Mouse (Mus musculus) lung, postnatal 0 days (tissue): ENCODE data around the gene Hdgfl2. TPM values are rescaled to one million over a fixed set of nuclear protein-coding genes. Genes with fewer than 3 reads are reported as not detected.

Source experiments
- ATAC-seq: fragments of 200-750 bp; cut with Nextera tagmentation; 2 replicates; pipeline ENCODE4 v1.8.0; 2017; ENCODE audit warnings: moderate library complexity
- DNase-seq: peaks from one replicate; pipeline ENCODE4 v3.0.0-alpha.2; 2016; ENCODE audit warnings: low spot score
- H3K27ac ChIP-seq: fragments of 300-500 bp; sonication (generic); 2 replicates; pipeline ENCODE4 v1.5.1; 2014; ENCODE audit warnings: antibody characterized with exemption, mild to moderate bottlenecking, low read length, mixed read lengths
- H3K27me3 ChIP-seq: fragments of 300-500 bp; sonication (generic); replicated peaks from 2 replicates; pipeline ENCODE4 v1.6.1; 2014; ENCODE audit warnings: low read length, mixed read lengths; ENCODE audit not compliant: insufficient read depth
- H3K36me3 ChIP-seq: fragments of 300-500 bp; sonication (generic); 2 replicates; pipeline ENCODE4 v1.6.1; 2014; ENCODE audit warnings: low read length, mixed read lengths; ENCODE audit not compliant: insufficient read depth
- H3K4me1 ChIP-seq: fragments of 300-500 bp; sonication (generic); 2 replicates; pipeline ENCODE4 v1.6.1; 2014; ENCODE audit warnings: antibody characterized with exemption, low read depth, low read length, mixed read lengths; ENCODE audit not compliant: insufficient read depth
- H3K4me2 ChIP-seq: fragments of 300-500 bp; sonication (generic); replicated peaks from 2 replicates; pipeline ENCODE4 v1.6.1; 2014; ENCODE audit warnings: low read depth, mild to moderate bottlenecking, low read length, moderate library complexity, mixed read lengths
- H3K4me3 ChIP-seq: fragments of 300-500 bp; sonication (generic); 2 replicates; pipeline ENCODE4 v1.5.1; 2014; ENCODE audit warnings: low read depth, low read length
- H3K9ac ChIP-seq: fragments of 300-500 bp; sonication (generic); replicated peaks from 2 replicates; pipeline ENCODE4 v1.6.1; 2014; ENCODE audit warnings: low read depth, mild to moderate bottlenecking
- H3K9me3 ChIP-seq: fragments of 300-500 bp; sonication (generic); 2 replicates; pipeline ENCODE4 v1.6.1; 2016; ENCODE audit warnings: low read length, mixed read lengths
- CTCF ChIP-seq: IDR thresholded peaks from 2 replicates; pipeline ENCODE4 v1.5.1; 2016; ENCODE audit warnings: antibody characterized with exemption, mild to moderate bottlenecking
- EP300 ChIP-seq: IDR thresholded peaks from 2 replicates; pipeline ENCODE4 v1.6.1; 2016; ENCODE audit warnings: antibody characterized with exemption, mild to moderate bottlenecking, control low read depth
- WGBS: fragments of 180-500 bp; shearing (Covaris S2); extraction: QIAGEN DNeasy Blood & Tissue Kit; methylation state at CpG from one replicate; pipeline ENCODE4 v1.1.7; 2014; 5-methylcytosine and 5-hydroxymethylcytosine counted together
- polyA plus RNA-seq: library from polyadenylated mRNA; unstranded; fragments of >200 nt; fragmentation: Nextera tagmentation; extraction: Ambion mirVana; gene quantifications from 2 replicates; pipeline ENCODE4 v1.2.1, GENCODE M21; 2015

Hdgfl2 gene
- polyA plus RNA-seq, 1 experiment from 2014 or later: 61.7 TPM

DNA sequence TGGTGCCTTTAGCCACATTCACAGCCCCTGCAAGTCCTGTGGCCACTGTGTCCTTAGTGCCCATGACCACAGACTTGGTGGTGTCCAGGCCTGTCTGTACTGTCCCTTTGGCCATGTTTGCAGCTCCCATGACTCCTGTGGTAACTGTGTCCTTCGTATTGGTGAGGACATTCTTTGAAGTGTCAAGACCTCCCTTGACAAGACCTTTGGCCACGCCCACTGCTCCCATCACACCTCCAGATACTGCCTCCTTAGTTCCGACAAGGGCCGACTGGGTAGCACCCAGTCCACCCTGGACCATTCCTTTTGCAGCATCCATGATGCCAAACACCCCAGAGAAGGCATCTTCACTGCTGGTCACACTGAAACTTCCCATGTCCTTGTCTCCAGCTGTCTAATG, 27.5 kb downstream of the Hdgfl2 start:
- Histone ChIP-seq H3K4me2 (no peak overlapping the region), H3K27ac (no peak overlapping the region), H3K9me3 (no peaks in the 10 kb centered on the region), H3K9ac (no peak overlapping the region), H3K4me1 (no peaks in the 10 kb centered on the region), H3K4me3 (no peak overlapping the region), H3K36me3 (peaks cover 10% of the 10 kb centered on the region; the same call in 1 of the 2 replicates), H3K27me3 (no peaks in the 10 kb centered on the region)
- DNase-seq (no peak), ATAC-seq (no peak)
- WGBS: 68% methylated on average over 4 of the region's 4 CpGs
- TF ChIP-seq CTCF: no peak
- TF ChIP-seq EP300: no peak

- no peak overlapping the region for H3K9ac ChIP-seq
- no peak overlapping the region for H3K4me2 ChIP-seq
- no peaks in the 10 kb centered on the region for H3K4me1 ChIP-seq
- no peak overlapping the region for H3K4me3 ChIP-seq
- H3K9me3 ChIP-seq: no peaks in the 10 kb centered on the region
- no peak for DNase-seq
- 65% methylated on average over 2 of the region's 2 CpGs for WGBS
- TF ChIP-seq EP300: no peak
- no peak for TF ChIP-seq CTCF
- no peak overlapping the region for H3K27ac ChIP-seq
- 0 out of 2 replicates have a peak, but pooled peaks cover 3% of the 10 kb centered on the region for H3K36me3 ChIP-seq
- no peaks in the 10 kb centered on the region for H3K27me3 ChIP-seq
- ATAC-seq: no peak
Measured at GRCm38 (mm10) chr17:56107736-56108135, 28.3 kb downstream of the Hdgfl2 start.

DNA sequence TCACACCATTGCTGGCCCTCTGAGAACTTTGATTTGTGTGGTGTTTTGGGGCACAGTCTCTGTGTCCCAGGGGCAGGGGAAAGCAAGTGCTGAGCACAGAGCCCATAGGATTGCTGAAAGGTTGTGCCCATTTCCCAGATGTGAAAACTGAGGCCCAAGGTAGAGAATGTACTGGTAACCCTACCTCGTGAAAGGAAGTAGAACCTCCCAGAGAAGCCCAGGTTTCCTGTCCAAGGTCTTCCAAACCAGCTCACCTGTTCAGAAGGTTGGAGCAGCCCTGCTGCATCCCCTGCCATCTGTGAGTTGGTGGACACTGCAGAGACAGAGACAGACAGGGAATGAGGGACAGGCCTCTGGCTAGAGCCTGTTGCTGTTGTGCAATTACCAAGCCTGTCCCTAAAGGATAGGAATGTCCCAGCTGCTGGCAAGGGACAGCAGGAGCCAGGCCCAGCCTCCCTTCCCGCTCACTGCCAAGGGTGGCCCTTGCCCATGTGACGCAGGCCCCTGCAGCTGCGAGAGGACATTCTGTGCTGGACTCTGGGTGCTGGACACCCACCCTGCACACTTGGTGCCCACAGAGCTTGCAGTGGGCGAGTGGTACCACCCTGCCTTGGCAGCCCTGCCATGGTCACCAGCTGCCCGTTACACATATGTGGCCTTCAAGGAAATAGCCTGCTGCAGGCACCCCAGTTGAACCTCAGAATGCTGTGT, 29.1 kb downstream of the Hdgfl2 start:
- ATAC-seq (peak; percentile 89), DNase-seq (peak; percentile 82)
- Histone ChIP-seq H3K4me3 (no peak overlapping the region), H3K27me3 (no peaks in the 10 kb centered on the region), H3K9me3 (no peaks in the 10 kb centered on the region), H3K4me2 (no peak overlapping the region), H3K9ac (no peak overlapping the region), H3K27ac (peak overlapping the region; percentile 73), H3K36me3 (no peaks in the 10 kb centered on the region), H3K4me1 (no peaks in the 10 kb centered on the region)
- TF ChIP-seq CTCF: no peak
- peak; percentile 93 for TF ChIP-seq EP300
- WGBS: 62% methylated on average over 6 of the region's 6 CpGs

DNA sequence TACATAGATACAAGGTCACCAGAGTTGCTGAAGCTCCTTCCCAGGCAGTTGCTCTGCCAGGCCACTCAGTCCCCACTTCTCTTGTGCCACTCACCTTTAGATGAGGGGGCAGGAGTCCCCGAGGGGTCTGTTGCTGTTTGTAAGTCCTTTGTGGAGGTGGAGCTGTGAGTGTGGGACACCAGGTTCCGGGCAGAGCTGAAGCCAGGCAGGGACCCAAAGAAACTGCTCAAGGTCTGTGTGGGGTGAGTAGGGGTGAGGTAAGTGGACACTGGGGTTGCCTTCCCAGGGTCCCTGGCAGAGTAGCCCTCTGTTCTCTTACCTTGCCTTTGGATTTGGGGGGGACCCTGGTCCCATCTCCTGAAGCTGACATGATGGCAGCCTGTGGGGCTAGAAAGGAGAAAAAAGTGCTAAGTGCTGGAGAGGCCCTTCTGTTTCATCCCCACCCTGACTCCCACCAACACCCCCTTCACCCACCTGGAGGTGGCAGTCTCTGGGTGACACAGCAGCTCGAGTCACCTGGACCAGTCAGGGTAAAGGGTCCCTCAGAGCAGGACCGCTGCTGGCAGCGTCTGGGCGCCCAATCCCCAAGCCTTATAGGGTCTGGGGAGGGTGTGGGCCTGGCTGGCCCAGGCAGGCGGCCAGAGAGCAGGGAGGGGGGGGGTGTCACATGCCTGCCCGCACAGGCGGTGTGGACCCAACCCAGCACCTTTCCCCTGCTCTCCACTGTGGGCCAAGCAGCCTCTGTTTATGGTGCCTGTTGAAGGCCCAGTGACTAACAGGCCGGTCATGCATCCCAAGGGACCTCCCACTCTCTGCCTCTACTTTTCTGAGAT, 30.0 kb downstream of the Hdgfl2 start, which contains the start of gene Plin4:
Plin4 (minus strand) TSS at position 585 of the 833 bp plus-strand sequence.
- no peaks in the 10 kb centered on the region for H3K4me1 ChIP-seq
- H3K36me3 ChIP-seq: no peaks in the 10 kb centered on the region; the same call in 1 of the 2 replicates
- 49% methylated on average over 7 of the region's 10 CpGs for WGBS
- H3K27ac ChIP-seq: peak within 1 kb of the TSS; percentile 73
- ATAC-seq (no peak), DNase-seq (no peak)
- no peak within 1 kb of the TSS for H3K4me2 ChIP-seq
- no peaks in the 10 kb centered on the region for H3K9me3 ChIP-seq
- no peak within 1 kb of the TSS for H3K4me3 ChIP-seq
- TF ChIP-seq CTCF (no peak), EP300 (no peak)
- no peak within 1 kb of the TSS for H3K9ac ChIP-seq
- H3K27me3 ChIP-seq: no peaks in the 10 kb centered on the region

- 64% methylated on average over 4 of the region's 4 CpGs for WGBS
- Histone ChIP-seq H3K36me3 (no peaks in the 10 kb centered on the region; the same call in 1 of the 2 replicates), H3K27me3 (no peaks in the 10 kb centered on the region), H3K27ac (no peak overlapping the region), H3K9ac (no peak overlapping the region), H3K9me3 (no peaks in the 10 kb centered on the region), H3K4me2 (no peak overlapping the region), H3K4me3 (no peak overlapping the region), H3K4me1 (no peaks in the 10 kb centered on the region)
- TF ChIP-seq CTCF (no peak), EP300 (no peak)
- ATAC-seq: no peak
- no peak for DNase-seq
Measured at GRCm38 (mm10) chr17:56110571-56110970, 31.1 kb downstream of the Hdgfl2 start.

- no peak for TF ChIP-seq EP300
- TF ChIP-seq CTCF: no peak
- Histone ChIP-seq H3K9ac (no peak overlapping the region), H3K27me3 (no peaks in the 10 kb centered on the region), H3K4me3 (no peak overlapping the region), H3K27ac (no peak overlapping the region), H3K9me3 (no peaks in the 10 kb centered on the region), H3K4me2 (no peak overlapping the region), H3K36me3 (no peaks in the 10 kb centered on the region; the same call in 1 of the 2 replicates), H3K4me1 (no peaks in the 10 kb centered on the region)
- 50% methylated on average over 1 of the region's 1 CpGs for WGBS
- no peak for DNase-seq
- no peak for ATAC-seq
Measured at GRCm38 (mm10) chr17:56111021-56111420, 31.6 kb downstream of the Hdgfl2 start.
